26 mouse cellular contexts compared by ENCODE assay signal in genomic region chr7:45862804-45863203, GRCm38 (mm10). TPM values are rescaled to one million over a fixed set of nuclear protein-coding genes. Genes with fewer than 3 reads are reported as not detected.
A peak's percentile ranks its signal among the peaks of the same experiment; 100 is the strongest.
DNase-seq lines count a peak whose midpoint lies in the region; ATAC-seq and TF ChIP-seq lines count a peak whose summit lies in the region.
"Had no signal": no experiment of that assay in that cellular context is flagged by ENCODE, and none has a peak within 500 bp of the region (broad histone marks: within the 10 kb centered on the region; RNA-seq: fewer than 3 reads in every experiment).

No protein-coding gene starts in this region.

- H3K9me3 ChIP-seq in CH12.LX (replicated peaks; ENCODE audit: low read length) (peaks cover 6% of the 10 kb centered on the region), ES-Bruce4 (replicated peaks; ENCODE audit: control insufficient read depth, insufficient read depth, low read length, poor library complexity, severe bottlenecking) (no peaks in the 10 kb centered on the region), MEL (replicated peaks; ENCODE audit: insufficient read depth, low read length) (no peaks in the 10 kb centered on the region)
- H3K9me3 ChIP-seq: embryonic facial prominence, embryonic 13.5 days; embryonic facial prominence, embryonic 15.5 days; forebrain, embryonic 10.5 days; forebrain, embryonic 12.5 days had no signal

- H3K36me3 ChIP-seq in CH12.LX (replicated peaks in 1 of 2; ENCODE audit: control insufficient read depth in 1 of 2, insufficient read depth in 1 of 2, low read length in 1 of 2), result no peaks in the 10 kb centered on the region
- H3K36me3 ChIP-seq in ES-Bruce4 (ENCODE audit: control insufficient read depth, insufficient read depth, low read length, poor library complexity, severe bottlenecking), result no peaks in the 10 kb centered on the region
- H3K36me3 ChIP-seq in MEL (ENCODE audit: control insufficient read depth in 1 of 2, insufficient read depth in 2 of 2, low read length in 2 of 2), result peaks cover 0 to 5% of the 10 kb centered on the region in 2 experiments; a peak in 1 of 4 replicates
- H3K36me3 ChIP-seq: embryonic facial prominence, embryonic 13.5 days; embryonic facial prominence, embryonic 15.5 days; forebrain, embryonic 10.5 days; forebrain, embryonic 12.5 days; G1E had no signal

- no peak overlapping the region for H3K9ac ChIP-seq in CH12.LX (ENCODE audit: insufficient read depth, low read depth)
- H3K9ac ChIP-seq in ES-Bruce4 (ENCODE audit: low read depth, poor library complexity, severe bottlenecking), result 0 out of 2 replicates have a peak overlapping the region, but pooled peaks have one; percentile 47
- no peak overlapping the region for H3K9ac ChIP-seq in MEL (ENCODE audit: control insufficient read depth, low read depth, low read length, poor library complexity, severe bottlenecking)
- H3K9ac ChIP-seq: embryonic facial prominence, embryonic 13.5 days; embryonic facial prominence, embryonic 15.5 days; forebrain, embryonic 12.5 days had no signal

- H3K4me3 ChIP-seq in CH12.LX (replicated peaks in 1 of 3; ENCODE audit: low read depth in 2 of 3, low read length in 2 of 3, poor library complexity in 1 of 3), result no peak overlapping the region
- H3K4me3 ChIP-seq in ES-Bruce4 (ENCODE audit: low read depth, low read length), result no peak overlapping the region
- no peak overlapping the region for H3K4me3 ChIP-seq in MEL (ENCODE audit: control insufficient read depth in 1 of 2, insufficient read depth in 1 of 2, low read depth in 2 of 2, low read length in 2 of 2)
- H3K4me3 ChIP-seq: embryonic facial prominence, embryonic 13.5 days; embryonic facial prominence, embryonic 15.5 days; erythroblast, embryonic 14.5 days; forebrain, embryonic 10.5 days; forebrain, embryonic 12.5 days had no signal

- H3K4me2 ChIP-seq in CH12.LX (ENCODE audit: insufficient read depth, low read depth, poor library complexity, severe bottlenecking), result no peak overlapping the region
- H3K4me2 ChIP-seq: embryonic facial prominence, embryonic 13.5 days; embryonic facial prominence, embryonic 15.5 days; forebrain, embryonic 12.5 days had no signal

- TF ChIP-seq EP300 in CH12.LX (IDR thresholded peaks at IDR 0.05; ENCODE audit: low read length), result no peak
- TF ChIP-seq EP300 in ES-Bruce4 (IDR thresholded peaks at IDR 0.05; ENCODE audit: insufficient read depth, low read depth, low read length), result no peak
- TF ChIP-seq EP300 in MEL (IDR thresholded peaks at IDR 0.05; ENCODE audit: low read depth in 1 of 2, low read length in 2 of 2), result no peak

- TF ChIP-seq CTCF in CH12.LX (conservative IDR thresholded peaks at IDR 0.05 in 1 of 2, IDR thresholded peaks at IDR 0.05 in 1 of 2; ENCODE audit: low read depth in 2 of 2, low read length in 2 of 2) (no peak), ES-Bruce4 (IDR thresholded peaks at IDR 0.05; ENCODE audit: low read depth, low read length) (no peak), MEL (IDR thresholded peaks at IDR 0.05 in 2 of 3, conservative IDR thresholded peaks at IDR 0.05 in 1 of 3; ENCODE audit: control insufficient read depth in 1 of 3, insufficient read depth in 1 of 3, low read depth in 2 of 3, low read length in 3 of 3, poor library complexity in 1 of 3, severe bottlenecking in 1 of 3) (no peak)

- H3K4me1 ChIP-seq in CH12.LX (ENCODE audit: control insufficient read depth in 1 of 2, insufficient read depth in 2 of 2) (no peaks in the 10 kb centered on the region; a peak in 1 of 4 replicates), ES-Bruce4 (ENCODE audit: control insufficient read depth, insufficient read depth, low read length) (peaks cover 5% of the 10 kb centered on the region), MEL (ENCODE audit: control insufficient read depth in 1 of 2, insufficient read depth in 2 of 2, low read length in 2 of 2) (peaks cover 5 to 19% of the 10 kb centered on the region in 2 experiments; a peak in 3 of 4 replicates)

- DNase-seq in CH12.LX (ENCODE audit: extremely low read depth) (no peak), MEL (ENCODE audit: low read depth, low spot score) (no peak)
- DNase-seq in thymus, postnatal 0 days (ENCODE audit: low spot score), result no peak
- DNase-seq: adrenal gland, adult 2 months; adrenal gland, postnatal 10 days; adrenal gland, postnatal 25 days; B cell, adult 2 months; cerebellum, adult 11 months; cerebellum, adult 18-20 months; cerebellum, adult 8-10 months; cerebellum, adult 9-11 months; cerebellum, postnatal 14 days; cerebellum, postnatal 36 days; embryo, embryonic 11 days had no signal

- H3K27ac ChIP-seq in CH12.LX (ENCODE audit: insufficient read depth, low read depth), result no peak overlapping the region
- H3K27ac ChIP-seq in ES-Bruce4 (ENCODE audit: insufficient read depth, low read length), result no peak overlapping the region
- H3K27ac ChIP-seq in MEL (ENCODE audit: control insufficient read depth, low read depth, low read length), result no peak overlapping the region
- H3K27ac ChIP-seq: embryonic facial prominence, embryonic 13.5 days; embryonic facial prominence, embryonic 15.5 days; forebrain, embryonic 10.5 days; forebrain, embryonic 12.5 days had no signal

- dilution Hi-C loops in CH12.LX (cut with MboI; ENCODE audit: extremely low pct_ligation_motif_present, extremely low pct_unique_long_range_greater_than_20kb, low sequenced_read_pairs), result no loop called here

- H3K79me2 ChIP-seq in CH12.LX (replicated peaks; ENCODE audit: control insufficient read depth, extremely low read depth, insufficient read depth, poor library complexity, severe bottlenecking), result no peaks in the 10 kb centered on the region
- peaks cover 2% of the 10 kb centered on the region; the same call in 1 of the 2 replicates for H3K79me2 ChIP-seq in MEL (ENCODE audit: control insufficient read depth, insufficient read depth, low read length, poor library complexity)

- TF ChIP-seq RAD21 in CH12.LX (IDR thresholded peaks at IDR 0.05; ENCODE audit: low read depth, low read length) (no peak), MEL (IDR thresholded peaks at IDR 0.05; ENCODE audit: low read depth, low read length) (no peak)

- ATAC-seq in megakaryocyte-erythroid progenitor cell, adult 5-6 weeks (replicated peaks; ENCODE audit: low FRiP score, low TSS enrichment, poor library complexity, severe bottlenecking), result no peak
- ATAC-seq: CD4-positive, CD25-positive, alpha-beta regulatory T cell, adult 4 months; forebrain, embryonic 14.5 days; forebrain, embryonic 16.5 days had no signal

- H3K27me3 ChIP-seq in CH12.LX (replicated peaks), result peaks cover 73% of the 10 kb centered on the region
- no peaks in the 10 kb centered on the region for H3K27me3 ChIP-seq in ES-Bruce4 (ENCODE audit: control insufficient read depth, insufficient read depth, low read length, poor library complexity, severe bottlenecking)
- no peaks in the 10 kb centered on the region for H3K27me3 ChIP-seq in MEL (ENCODE audit: control insufficient read depth in 1 of 2, insufficient read depth in 2 of 2, low read length in 2 of 2)

- in situ Hi-C loops in CH12.LX (cut with MboI; ENCODE audit: low pct_ligation_motif_present, low pct_unique_long_range_greater_than_20kb, low sequenced_read_pairs), result no loop called here

- TF ChIP-seq POLR2A in CH12.LX (IDR thresholded peaks at IDR 0.05; ENCODE audit: low read depth, low read length) (no peak), ES-Bruce4 (IDR thresholded peaks at IDR 0.05; ENCODE audit: insufficient read depth, low read length) (no peak), MEL (IDR thresholded peaks at IDR 0.05; ENCODE audit: control insufficient read depth in 1 of 2, insufficient read depth in 1 of 2, low read depth in 1 of 2, low read length in 2 of 2, poor library complexity in 1 of 2) (no peak)

RNA-seq across cellular contexts. Expression of gene Kdelr1, which starts 9.8 kb away (rescaled TPM):
- total RNA-seq in CH12.LX (2012; rRNA removed), result 59.7 and 60.8 TPM in 2 replicates
- 61.5 and 66.9 TPM in 2 replicates for total RNA-seq in CH12.LX (2014; rRNA removed)
- 72.8 and 80.5 TPM in 2 replicates for polyA plus RNA-seq in CH12.LX (2012; ENCODE audit: insufficient read length, low read depth)
- polyA plus RNA-seq in ES-Bruce4 (2011; ENCODE audit: insufficient read depth, insufficient read length, low read depth, missing spikeins), result 98.0 and 102 TPM in 2 replicates
- 33.2 and 42.3 TPM in 2 replicates for total RNA-seq in MEL (2012; rRNA removed)
- polyA plus RNA-seq in MEL (2012; ENCODE audit: insufficient read depth in 1 of 2, insufficient read length in 2 of 2, low read depth in 1 of 2, low replicate concordance in 2 of 2, missing spikeins in 1 of 2), result 10 to 100 TPM in 1 of 2 experiments, not detected in 1; 60.6 TPM
- polyA plus RNA-seq in thymus, postnatal 0 days (2015; fragmentation: Nextera tagmentation; extraction: Ambion mirVana), result 35.8 and 38.7 TPM in 2 replicates
- total RNA-seq in megakaryocyte-erythroid progenitor cell, adult 5-6 weeks (2014; fragmentation: Nextera tagmentation), result 76.7 and 91.3 TPM in 2 replicates
- total RNA-seq in megakaryocyte-erythroid progenitor cell, adult 5-6 weeks (2017), result 44.4 and 50.2 TPM in 2 replicates

RNA-seq across cellular contexts. Expression of gene Grin2d, which starts 15.4 kb away (rescaled TPM):
- total RNA-seq in CH12.LX (2012; rRNA removed) (0.04 TPM in 1 of 2 replicates, not detected in the other), CH12.LX (2014; rRNA removed) (not detected in 2 replicates), MEL (2012; rRNA removed) (0.16 and 0.19 TPM in 2 replicates)
- polyA plus RNA-seq in CH12.LX (2012; ENCODE audit: insufficient read length, low read depth) (0.07 TPM in 1 of 2 replicates, not detected in the other), ES-Bruce4 (2011; ENCODE audit: insufficient read depth, insufficient read length, low read depth, missing spikeins) (0.43 and 0.68 TPM in 2 replicates), MEL (2012; ENCODE audit: insufficient read depth in 1 of 2, insufficient read length in 2 of 2, low read depth in 1 of 2, low replicate concordance in 2 of 2, missing spikeins in 1 of 2) (under 1 TPM in 1 of 2 experiments, not detected in 1; 0.57 TPM)
- 0.13 and 0.23 TPM in 2 replicates for polyA plus RNA-seq in thymus, postnatal 0 days (2015; fragmentation: Nextera tagmentation; extraction: Ambion mirVana)
- 0.92 TPM in 1 of 2 replicates, not detected in the other for total RNA-seq in megakaryocyte-erythroid progenitor cell, adult 5-6 weeks (2014; fragmentation: Nextera tagmentation)
- 0.23 TPM in 1 of 2 replicates, not detected in the other for total RNA-seq in megakaryocyte-erythroid progenitor cell, adult 5-6 weeks (2017)

RNA-seq across cellular contexts. Expression of gene Grwd1, which starts 32.1 kb away (rescaled TPM):
- total RNA-seq in CH12.LX (2012; rRNA removed), result 83.0 and 128 TPM in 2 replicates
- 88.1 and 98.5 TPM in 2 replicates for total RNA-seq in CH12.LX (2014; rRNA removed)
- 108 and 115 TPM in 2 replicates for polyA plus RNA-seq in CH12.LX (2012; ENCODE audit: insufficient read length, low read depth)
- polyA plus RNA-seq in ES-Bruce4 (2011; ENCODE audit: insufficient read depth, insufficient read length, low read depth, missing spikeins), result 32.3 and 36.3 TPM in 2 replicates
- total RNA-seq in MEL (2012; rRNA removed), result 132 and 173 TPM in 2 replicates
- 100 to 1,000 TPM in 1 of 2 experiments, 10 to 100 TPM in 1; 82.2 to 108 TPM for polyA plus RNA-seq in MEL (2012; ENCODE audit: insufficient read depth in 1 of 2, insufficient read length in 2 of 2, low read depth in 1 of 2, low replicate concordance in 2 of 2, missing spikeins in 1 of 2)
- polyA plus RNA-seq in thymus, postnatal 0 days (2015; fragmentation: Nextera tagmentation; extraction: Ambion mirVana), result 48.7 and 50.8 TPM in 2 replicates
- 45.7 and 67.7 TPM in 2 replicates for total RNA-seq in megakaryocyte-erythroid progenitor cell, adult 5-6 weeks (2014; fragmentation: Nextera tagmentation)
- 22.1 and 39.4 TPM in 2 replicates for total RNA-seq in megakaryocyte-erythroid progenitor cell, adult 5-6 weeks (2017)

RNA-seq across cellular contexts. Expression of gene Syngr4, which starts 33.7 kb away (rescaled TPM):
- total RNA-seq in CH12.LX (2012; rRNA removed) (not detected in 2 replicates), CH12.LX (2014; rRNA removed) (not detected in 2 replicates), MEL (2012; rRNA removed) (0.33 and 0.46 TPM in 2 replicates)
- polyA plus RNA-seq in CH12.LX (2012; ENCODE audit: insufficient read length, low read depth) (not detected in 2 replicates), ES-Bruce4 (2011; ENCODE audit: insufficient read depth, insufficient read length, low read depth, missing spikeins) (2.0 and 3.4 TPM in 2 replicates), MEL (2012; ENCODE audit: insufficient read depth in 1 of 2, insufficient read length in 2 of 2, low read depth in 1 of 2, low replicate concordance in 2 of 2, missing spikeins in 1 of 2) (1 to 10 TPM in 1 of 2 experiments, not detected in 1; 1.1 TPM)
- polyA plus RNA-seq in thymus, postnatal 0 days (2015; fragmentation: Nextera tagmentation; extraction: Ambion mirVana), result 1.4 and 1.5 TPM in 2 replicates
- total RNA-seq in megakaryocyte-erythroid progenitor cell, adult 5-6 weeks (2014; fragmentation: Nextera tagmentation), result not detected in 2 replicates
- not detected in 2 replicates for total RNA-seq in megakaryocyte-erythroid progenitor cell, adult 5-6 weeks (2017)
- total RNA-seq: adrenal gland, adult 2 months had no signal
- polyA plus RNA-seq: CD4-positive, CD25-positive, alpha-beta regulatory T cell, adult 4 months; forebrain, embryonic 16.5 days; frontal cortex, adult 2 months had no signal

RNA-seq across cellular contexts. Expression of gene Tmem143, which starts 33.9 kb away (rescaled TPM):
- total RNA-seq in CH12.LX (2012; rRNA removed) (9.4 and 14.6 TPM in 2 replicates), CH12.LX (2014; rRNA removed) (12.8 and 14.2 TPM in 2 replicates), MEL (2012; rRNA removed) (10.1 and 10.7 TPM in 2 replicates)
- polyA plus RNA-seq in CH12.LX (2012; ENCODE audit: insufficient read length, low read depth) (7.2 and 8.8 TPM in 2 replicates), ES-Bruce4 (2011; ENCODE audit: insufficient read depth, insufficient read length, low read depth, missing spikeins) (21.7 and 28.2 TPM in 2 replicates), MEL (2012; ENCODE audit: insufficient read depth in 1 of 2, insufficient read length in 2 of 2, low read depth in 1 of 2, low replicate concordance in 2 of 2, missing spikeins in 1 of 2) (10 to 100 TPM in 1 of 2 experiments, not detected in 1; 20.1 TPM)
- 4.3 and 4.6 TPM in 2 replicates for polyA plus RNA-seq in thymus, postnatal 0 days (2015; fragmentation: Nextera tagmentation; extraction: Ambion mirVana)
- 9.1 and 10.3 TPM in 2 replicates for total RNA-seq in megakaryocyte-erythroid progenitor cell, adult 5-6 weeks (2014; fragmentation: Nextera tagmentation)
- total RNA-seq in megakaryocyte-erythroid progenitor cell, adult 5-6 weeks (2017), result 7.3 and 11.3 TPM in 2 replicates

Comparison
In these comparisons a context has a peak if more than half of its experiments do, and no peak if none do; other contexts are left out.
1. Of the 35 proteins assayed by ChIP-seq in both MEL and CH12.LX: peak only in MEL: none; only in CH12.LX: none; in both: HCFC1; in neither: 34.